Mouse (Mus musculus): Measurements from ENCODE around the gene Frmd5.

Gene Frmd5

GRCm38 (mm10) chr2:121621262-121622163, 185.4 kb downstream of the Frmd5 start:
- no peak for DNase-seq (ENCODE audit: low read depth, low spot score)

DNA sequence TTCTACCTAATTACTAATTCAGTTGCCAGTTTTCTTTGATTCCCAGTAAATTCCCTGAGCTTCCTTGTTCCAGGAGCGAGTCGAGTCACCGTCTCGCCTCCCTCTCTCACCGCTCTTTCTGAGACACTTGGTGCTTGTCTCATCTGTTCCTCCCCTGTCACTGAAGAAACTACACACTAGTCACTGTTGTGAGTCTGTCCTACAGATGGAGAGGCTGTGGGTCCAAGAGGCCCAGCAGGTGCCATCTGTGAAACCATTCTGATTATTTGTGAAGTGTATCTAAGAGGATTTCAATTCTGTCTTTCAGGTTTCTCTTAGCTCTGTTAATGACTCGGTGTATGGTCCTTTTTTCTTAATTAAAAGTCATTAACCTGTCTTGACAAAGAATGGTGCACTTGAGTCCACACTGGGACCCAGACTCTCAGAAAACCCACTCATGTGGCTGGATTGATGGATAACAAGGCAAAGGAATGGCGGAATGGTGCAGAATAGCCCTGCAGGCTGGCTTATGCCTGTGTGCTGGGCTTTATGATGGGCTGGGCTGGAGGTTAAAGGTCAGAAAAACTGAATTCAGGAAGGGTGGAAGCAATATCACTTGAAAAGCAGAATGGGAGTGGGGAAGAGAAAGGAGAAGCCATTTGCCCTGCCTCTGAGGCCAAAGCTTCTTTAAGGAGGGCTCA, 186.2 kb downstream of the Frmd5 start:
- DNase-seq (ENCODE audit: low read depth, low spot score), result no peak

GRCm38 (mm10) chr2:121615199-121615559, 191.7 kb downstream of the Frmd5 start:
- DNase-seq (ENCODE audit: low read depth, low spot score), result no peak

GRCm38 (mm10) chr2:121614483-121615198, 192.2 kb downstream of the Frmd5 start:
- DNase-seq (ENCODE audit: low read depth, low spot score), result no peak

GRCm38 (mm10) chr2:121612112-121612511, 194.8 kb downstream of the Frmd5 start:
- DNase-seq (ENCODE audit: low read depth, low spot score), result no peak

GRCm38 (mm10) chr2:121610008-121610884, 196.6 kb downstream of the Frmd5 start:
- DNase-seq (ENCODE audit: low read depth, low spot score), result no peak

- no peak for DNase-seq (ENCODE audit: low read depth, low spot score)
Measured at GRCm38 (mm10) chr2:121609141-121609724, 197.7 kb downstream of the Frmd5 start.

- no peak for DNase-seq (ENCODE audit: low read depth, low spot score)
Measured at GRCm38 (mm10) chr2:121602397-121602796, 204.5 kb downstream of the Frmd5 start.

- DNase-seq (ENCODE audit: low read depth, low spot score), result no peak
Measured at GRCm38 (mm10) chr2:121601543-121601942, 205.3 kb downstream of the Frmd5 start.

GRCm38 (mm10) chr2:121600736-121601135, 206.2 kb downstream of the Frmd5 start:
- DNase-seq (ENCODE audit: low read depth, low spot score), result no peak

DNA sequence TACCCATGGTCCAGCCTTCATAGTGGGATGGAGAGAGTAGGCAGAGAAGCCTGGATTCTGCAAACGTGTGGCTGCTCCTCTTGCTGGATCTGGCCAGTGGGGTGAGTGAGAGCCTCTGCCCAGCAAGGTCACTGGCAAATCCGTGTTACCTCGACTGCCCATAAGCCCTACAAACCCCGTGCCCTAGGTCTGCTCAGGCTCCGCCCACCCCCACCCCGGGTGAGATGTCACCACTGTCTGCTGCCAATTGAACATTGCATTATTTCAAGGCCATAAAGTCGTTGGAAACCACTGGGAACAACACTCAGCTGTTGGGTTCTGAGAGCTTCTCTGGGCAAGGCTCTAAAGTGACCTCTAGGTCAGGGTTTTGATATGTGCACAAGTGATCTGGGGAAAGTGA, 208.6 kb downstream of the Frmd5 start:
- no peak for DNase-seq (ENCODE audit: low read depth, low spot score)

- DNase-seq (ENCODE audit: low read depth, low spot score), result no peak
Measured at GRCm38 (mm10) chr2:121596621-121597020, 210.3 kb downstream of the Frmd5 start.

DNA sequence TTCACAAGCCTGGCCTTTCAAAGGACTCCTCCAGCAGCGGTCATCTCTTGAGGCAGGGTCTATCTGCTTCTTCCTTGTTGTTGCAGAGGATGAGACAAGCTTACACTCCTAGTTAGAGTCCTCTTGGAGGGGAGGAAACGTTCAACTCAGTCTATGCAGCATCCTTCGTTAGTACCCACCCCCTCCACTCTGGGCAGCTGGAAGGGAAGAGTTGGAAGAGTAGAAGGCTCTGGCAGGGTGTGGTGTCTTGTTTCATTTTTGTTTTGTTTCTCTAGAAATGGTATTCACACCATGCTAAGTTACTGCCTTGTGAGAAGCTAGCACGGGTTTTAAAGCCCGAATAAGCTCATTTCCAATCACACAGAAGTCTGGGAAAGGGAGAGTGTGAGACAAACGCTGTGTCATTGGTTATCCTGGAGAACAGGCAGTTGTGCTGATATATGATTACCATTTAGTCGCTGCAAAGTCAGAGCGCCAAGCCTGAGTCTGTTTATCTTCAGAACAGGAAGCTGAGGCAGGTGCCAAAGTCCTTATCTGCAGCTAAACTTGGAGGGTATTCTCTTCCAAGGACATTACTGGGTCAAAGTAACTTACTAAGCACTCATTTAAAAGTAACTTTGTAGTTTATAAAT, 212.1 kb downstream of the Frmd5 start:
- DNase-seq (ENCODE audit: low read depth, low spot score), result no peak

- no peak for DNase-seq (ENCODE audit: low read depth, low spot score)
Measured at GRCm38 (mm10) chr2:121594131-121594530, 212.8 kb downstream of the Frmd5 start.

DNA sequence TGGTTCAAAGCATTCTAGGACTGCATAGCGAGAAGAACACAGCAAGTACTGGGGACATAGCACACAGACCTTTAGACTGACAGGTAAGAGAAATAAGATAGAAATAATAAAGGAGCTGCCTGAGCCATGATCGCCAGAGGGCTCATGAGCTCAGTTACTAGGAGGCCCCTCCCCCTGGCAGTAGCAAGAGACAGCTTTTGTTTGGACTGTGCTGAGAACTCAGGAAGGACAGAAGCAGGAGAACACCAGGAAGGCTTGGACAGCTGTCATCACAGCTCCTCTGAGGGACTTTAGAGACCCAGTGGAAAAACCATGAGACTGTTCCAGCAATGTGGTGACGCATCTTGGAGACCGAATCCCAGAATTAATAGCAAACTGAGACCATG, 218.6 kb downstream of the Frmd5 start:
- DNase-seq (ENCODE audit: low read depth, low spot score), result no peak

- no peak for DNase-seq (ENCODE audit: low read depth, low spot score)
Measured at GRCm38 (mm10) chr2:121587523-121588308, 219.2 kb downstream of the Frmd5 start.

GRCm38 (mm10) chr2:121584705-121585104, 222.2 kb downstream of the Frmd5 start:
- DNase-seq (ENCODE audit: low read depth, low spot score), result no peak

DNA sequence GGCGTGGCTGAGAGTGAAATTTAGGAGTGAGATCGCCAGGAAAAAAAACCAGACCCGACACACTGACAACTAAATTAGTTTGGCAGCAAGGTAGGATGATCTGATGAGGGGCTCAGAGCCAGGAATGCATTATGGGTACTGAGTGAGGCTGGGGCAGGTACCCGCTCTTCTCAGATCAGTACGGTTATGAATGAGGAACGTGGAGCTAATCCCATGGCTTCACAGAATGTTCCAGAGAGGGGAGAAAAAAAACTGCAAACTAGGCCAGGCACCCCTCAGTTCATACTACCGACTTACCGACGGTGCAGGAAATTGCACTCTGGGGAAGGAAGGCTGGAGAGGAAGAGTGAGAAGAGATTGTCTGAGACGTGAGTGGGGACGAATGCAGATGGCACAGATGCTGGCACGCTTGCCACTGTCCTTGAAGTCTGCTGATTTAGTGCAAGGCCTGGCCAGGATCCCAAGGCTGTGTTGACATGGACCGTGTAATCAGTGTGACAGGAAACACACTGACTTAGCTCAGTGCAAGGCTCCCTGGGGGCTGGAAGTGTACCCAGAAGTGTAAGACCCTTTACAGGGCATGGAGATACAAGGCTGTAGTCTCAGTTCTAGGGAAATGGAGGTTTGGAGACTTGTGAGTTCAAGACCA, 223.3 kb downstream of the Frmd5 start:
- no peak for DNase-seq (ENCODE audit: low read depth, low spot score)

- DNase-seq (ENCODE audit: low read depth, low spot score), result no peak
Measured at GRCm38 (mm10) chr2:121582809-121583376, 224.0 kb downstream of the Frmd5 start.

Measured in retina, postnatal 7 days (tissue).